Mouse (Mus musculus) liver, adult 2 months (tissue): ENCODE results near the gene Vps35l.

Source experiments
- CTCF ChIP-seq: fragments of 200-500 bp; IDR thresholded peaks from 2 replicates; pipeline ENCODE4 v1.5.1; 2011; ENCODE audit warnings: low read depth, low read length, control low read depth
- POLR2A ChIP-seq: fragments of 200-500 bp; IDR thresholded peaks from 2 replicates; pipeline ENCODE4 v1.6.1; 2011; ENCODE audit warnings: low read length, control low read depth; ENCODE audit not compliant: insufficient read depth; ENCODE audit errors: extremely low read depth

- TF ChIP-seq CTCF (no peak), POLR2A (no peak)
These were observed 43.9 kb upstream of the Vps35l start for GRCm38 (mm10) chr7:118696146-118696545.
